Mouse (Mus musculus): Measurements from ENCODE around the gene Glp2r. TPM values are rescaled to one million over a fixed set of nuclear protein-coding genes. Genes with fewer than 3 reads are reported as not detected.

Gene Glp2r
- polyA plus RNA-seq, 1 experiment from 2014 or later: not detected

DNA sequence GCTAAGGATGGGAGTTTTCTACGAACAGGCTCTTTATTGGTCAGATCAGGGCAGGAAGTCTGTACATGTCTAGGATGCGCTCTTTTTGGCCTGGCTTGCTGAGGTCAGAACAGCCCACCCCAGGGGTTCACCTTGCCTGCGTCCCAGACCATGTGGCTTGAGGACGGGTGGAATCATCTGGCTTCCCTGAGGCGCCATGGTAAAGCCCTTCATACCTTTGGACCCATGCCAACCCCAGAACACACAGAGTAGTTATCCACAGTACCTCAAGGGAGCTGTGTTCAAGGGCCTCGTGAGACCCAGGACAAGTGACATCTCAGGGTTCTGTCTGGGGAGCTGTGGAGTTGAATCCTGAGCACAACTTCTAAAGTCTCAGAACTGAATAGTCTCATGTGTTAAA is 119.2 kb downstream of the Glp2r start:
- Histone ChIP-seq H3K9ac (ENCODE audit: low read length) (no peak overlapping the region), H3K4me2 (ENCODE audit: low read depth, low read length, severe bottlenecking) (no peak overlapping the region), H3K9me3 (ENCODE audit: control insufficient read depth, low read length) (no peaks in the 10 kb centered on the region), H3K4me3 (ENCODE audit: low read depth, low read length) (no peak overlapping the region), H3K27me3 (ENCODE audit: control insufficient read depth, insufficient read depth, low read length) (no peaks in the 10 kb centered on the region), H3K4me1 (replicated peaks; ENCODE audit: control insufficient read depth, insufficient read depth, low read length) (peaks cover 2% of the 10 kb centered on the region; the same call in 1 of the 2 replicates), H3K27ac (ENCODE audit: low read depth, low read length) (no peak overlapping the region), H3K36me3 (ENCODE audit: control insufficient read depth, insufficient read depth, low read length) (no peaks in the 10 kb centered on the region)
- DNase-seq (ENCODE audit: low spot score) (no peak), ATAC-seq (replicated peaks; ENCODE audit: low FRiP score) (no peak)
- 79% methylated on average over 6 of the region's 6 CpGs for WGBS

DNA sequence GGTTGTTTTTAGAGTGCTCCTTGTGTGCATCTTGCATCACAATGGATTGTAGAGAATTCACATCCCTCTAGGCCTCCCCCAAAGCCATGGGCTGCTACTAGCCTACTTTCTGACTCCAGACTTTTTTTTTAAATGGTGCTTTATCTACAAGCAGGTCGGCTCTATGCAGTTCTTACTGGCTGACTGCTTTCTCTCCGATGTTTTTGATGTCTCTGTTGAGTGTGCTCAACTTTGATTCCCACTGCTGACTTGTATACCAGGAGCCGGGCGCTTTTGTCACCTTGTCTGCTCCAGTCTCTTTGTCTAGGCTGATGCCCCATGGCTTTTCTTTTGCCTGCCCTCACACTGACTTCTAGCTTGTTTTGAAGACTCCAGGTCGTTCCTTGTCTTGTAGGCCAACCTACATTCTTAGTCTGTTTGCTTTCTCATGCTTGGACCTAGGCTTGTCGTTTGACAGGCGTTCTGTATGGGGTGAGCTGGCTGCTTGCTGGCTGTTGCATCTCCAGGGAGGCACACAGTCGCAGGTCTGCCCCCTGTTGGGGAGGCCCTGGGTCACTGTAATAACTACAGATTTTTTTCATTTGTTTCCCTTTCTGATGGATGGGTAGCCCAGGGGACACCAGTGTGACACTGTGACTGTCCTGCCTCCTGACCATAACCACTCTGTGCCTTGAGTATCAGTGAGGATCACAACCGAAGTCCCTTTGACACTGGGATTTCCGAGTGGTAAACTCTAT is 120.8 kb downstream of the Glp2r start:
- no peak overlapping the region for H3K4me3 ChIP-seq (ENCODE audit: low read depth, low read length)
- no peaks in the 10 kb centered on the region for H3K27me3 ChIP-seq (ENCODE audit: control insufficient read depth, insufficient read depth, low read length)
- H3K9ac ChIP-seq (ENCODE audit: low read length): no peak overlapping the region
- ATAC-seq (replicated peaks; ENCODE audit: low FRiP score) (no peak), DNase-seq (ENCODE audit: low spot score) (no peak)
- H3K4me2 ChIP-seq (ENCODE audit: low read depth, low read length, severe bottlenecking): no peak overlapping the region
- no peaks in the 10 kb centered on the region for H3K9me3 ChIP-seq (ENCODE audit: control insufficient read depth, low read length)
- no peak overlapping the region for H3K27ac ChIP-seq (ENCODE audit: low read depth, low read length)
- 49% methylated on average over 10 of the region's 10 CpGs for WGBS
- peaks cover 2% of the 10 kb centered on the region; the same call in 1 of the 2 replicates for H3K4me1 ChIP-seq (replicated peaks; ENCODE audit: control insufficient read depth, insufficient read depth, low read length)
- H3K36me3 ChIP-seq (ENCODE audit: control insufficient read depth, insufficient read depth, low read length): no peaks in the 10 kb centered on the region

DNA sequence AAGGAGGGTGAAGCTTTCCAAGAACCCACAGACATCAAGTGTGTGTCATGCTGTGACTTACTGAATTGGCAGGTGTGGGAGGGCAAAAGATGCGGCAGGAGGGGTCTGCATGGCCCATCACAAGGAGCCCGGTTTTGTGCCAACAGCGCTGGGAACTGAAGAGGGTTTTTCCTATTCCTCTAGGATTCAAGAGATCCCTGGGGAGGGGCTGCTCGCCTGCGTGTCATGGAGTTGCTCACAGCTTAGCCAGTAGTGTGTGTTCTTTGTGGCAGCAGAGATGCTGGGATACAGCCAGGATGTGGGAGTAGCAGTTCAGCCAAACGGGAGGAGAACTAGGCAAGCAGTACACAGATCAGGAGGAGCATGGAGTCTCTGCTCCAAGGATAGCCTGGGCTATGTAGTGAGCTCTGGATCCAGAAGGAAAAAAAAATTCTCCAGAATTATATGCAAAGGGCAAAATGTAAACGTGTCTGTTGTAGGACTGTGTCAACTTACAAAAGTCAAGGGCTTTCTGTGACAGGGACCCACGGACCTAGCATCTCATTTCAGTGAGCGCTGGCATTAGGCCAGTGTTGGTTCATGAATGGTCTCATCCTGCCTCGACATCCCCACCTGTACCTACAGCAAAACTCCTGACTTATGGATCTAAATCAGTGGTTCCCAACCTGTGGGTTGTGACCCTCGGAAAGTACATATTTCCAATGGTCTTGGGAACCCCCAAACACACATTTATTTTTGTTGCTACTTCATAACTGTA is 122.1 kb downstream of the Glp2r start:
- no peak for DNase-seq (ENCODE audit: low spot score)
- ATAC-seq (replicated peaks; ENCODE audit: low FRiP score): no peak
- no peaks in the 10 kb centered on the region for H3K27me3 ChIP-seq (ENCODE audit: control insufficient read depth, insufficient read depth, low read length)
- no peak overlapping the region for H3K9ac ChIP-seq (ENCODE audit: low read length)
- WGBS: 82% methylated on average over 11 of the region's 11 CpGs
- no peaks in the 10 kb centered on the region for H3K9me3 ChIP-seq (ENCODE audit: control insufficient read depth, low read length)
- H3K4me3 ChIP-seq (ENCODE audit: low read depth, low read length): no peak overlapping the region
- no peaks in the 10 kb centered on the region for H3K36me3 ChIP-seq (ENCODE audit: control insufficient read depth, insufficient read depth, low read length)
- no peak overlapping the region for H3K4me2 ChIP-seq (ENCODE audit: low read depth, low read length, severe bottlenecking)
- peaks cover 2% of the 10 kb centered on the region; the same call in 1 of the 2 replicates for H3K4me1 ChIP-seq (replicated peaks; ENCODE audit: control insufficient read depth, insufficient read depth, low read length)
- no peak overlapping the region for H3K27ac ChIP-seq (ENCODE audit: low read depth, low read length)

DNA sequence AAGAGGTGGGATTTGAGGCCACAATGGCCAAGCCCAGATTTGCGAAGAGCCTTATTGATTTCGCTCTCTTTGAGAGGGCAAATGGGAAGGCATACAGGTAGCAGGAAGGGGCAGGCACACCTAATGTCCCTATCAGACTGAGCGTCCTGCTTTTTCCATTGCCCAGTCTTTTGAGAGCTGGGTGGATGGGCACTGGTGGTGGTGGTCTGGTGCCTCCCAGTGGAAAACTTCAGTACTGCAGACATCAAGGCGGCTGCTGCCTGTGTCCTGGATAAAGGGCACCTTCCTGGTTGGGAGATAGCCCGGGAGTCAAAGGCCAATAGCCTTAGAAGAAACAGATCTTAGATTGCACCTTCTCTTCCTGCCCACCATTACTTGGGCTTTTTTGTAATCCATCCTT is 123.2 kb downstream of the Glp2r start:
- Histone ChIP-seq H3K4me2 (ENCODE audit: low read depth, low read length, severe bottlenecking) (no peak overlapping the region), H3K36me3 (ENCODE audit: control insufficient read depth, insufficient read depth, low read length) (no peaks in the 10 kb centered on the region), H3K4me3 (ENCODE audit: low read depth, low read length) (no peak overlapping the region), H3K9me3 (ENCODE audit: control insufficient read depth, low read length) (no peaks in the 10 kb centered on the region), H3K4me1 (replicated peaks; ENCODE audit: control insufficient read depth, insufficient read depth, low read length) (peaks cover 2% of the 10 kb centered on the region; the same call in 1 of the 2 replicates), H3K27ac (ENCODE audit: low read depth, low read length) (no peak overlapping the region), H3K27me3 (ENCODE audit: control insufficient read depth, insufficient read depth, low read length) (no peaks in the 10 kb centered on the region), H3K9ac (ENCODE audit: low read length) (no peak overlapping the region)
- ATAC-seq (replicated peaks; ENCODE audit: low FRiP score): peak; percentile 67; the same call in 1 of the 2 replicates
- peak; percentile 84 for DNase-seq (ENCODE audit: low spot score)
- WGBS: 39% methylated on average over 5 of the region's 5 CpGs

DNA sequence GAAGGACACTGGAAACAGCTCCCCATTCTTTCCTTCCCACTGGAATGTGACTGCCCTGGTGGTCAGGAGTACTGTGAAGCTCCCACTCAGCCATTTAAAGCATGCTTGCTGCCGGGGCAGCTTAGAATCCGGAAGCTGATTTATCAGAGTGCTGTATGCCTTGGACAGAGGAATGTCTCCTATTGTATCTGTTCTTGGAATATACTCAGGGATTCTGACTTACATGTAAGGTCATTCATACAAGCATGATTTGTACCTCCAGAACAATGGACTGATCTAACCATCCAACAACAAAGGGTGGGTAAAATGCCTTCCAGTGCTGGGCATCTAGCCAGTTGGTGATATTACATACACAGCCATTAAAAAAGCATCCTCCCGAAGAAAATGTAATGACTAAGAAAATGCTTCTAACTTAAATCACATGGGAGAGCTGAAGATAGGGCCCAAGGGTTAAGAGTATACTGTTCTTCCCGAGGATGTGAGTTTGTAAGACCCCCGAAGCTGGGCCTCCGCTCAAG is 126.3 kb downstream of the Glp2r start:
- Histone ChIP-seq H3K9me3 (ENCODE audit: control insufficient read depth, low read length) (no peaks in the 10 kb centered on the region), H3K27me3 (ENCODE audit: control insufficient read depth, insufficient read depth, low read length) (no peaks in the 10 kb centered on the region), H3K4me2 (ENCODE audit: low read depth, low read length, severe bottlenecking) (no peak overlapping the region), H3K9ac (ENCODE audit: low read length) (no peak overlapping the region), H3K4me3 (ENCODE audit: low read depth, low read length) (no peak overlapping the region), H3K4me1 (replicated peaks; ENCODE audit: control insufficient read depth, insufficient read depth, low read length) (no peaks in the 10 kb centered on the region), H3K27ac (ENCODE audit: low read depth, low read length) (no peak overlapping the region), H3K36me3 (ENCODE audit: control insufficient read depth, insufficient read depth, low read length) (no peaks in the 10 kb centered on the region)
- WGBS: 93% methylated on average over 6 of the region's 6 CpGs
- ATAC-seq (replicated peaks; ENCODE audit: low FRiP score): no peak
- no peak for DNase-seq (ENCODE audit: low spot score)

DNA sequence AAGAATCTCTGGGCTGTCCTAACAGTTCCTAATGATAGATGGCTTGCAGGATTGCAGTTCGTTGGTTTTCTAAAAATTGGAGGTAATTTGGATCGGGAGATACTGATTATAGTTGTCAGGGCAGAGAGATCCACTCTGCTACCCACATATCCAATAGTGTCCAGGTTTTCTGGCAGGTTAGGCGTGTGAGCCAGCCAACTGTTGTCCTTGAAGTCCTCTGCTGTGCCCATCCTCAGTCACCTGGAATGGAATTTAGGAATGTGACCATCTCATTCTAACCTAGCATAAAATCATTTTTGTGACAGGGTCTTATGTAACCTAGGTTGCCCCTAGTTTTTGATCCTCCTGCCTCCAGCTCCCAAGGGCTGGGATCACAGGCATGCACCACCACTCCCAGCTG is 127.5 kb downstream of the Glp2r start:
- WGBS: 88% methylated on average over 3 of the region's 3 CpGs
- DNase-seq (ENCODE audit: low spot score): no peak
- H3K9ac ChIP-seq (ENCODE audit: low read length): no peak overlapping the region
- no peak for ATAC-seq (replicated peaks; ENCODE audit: low FRiP score)
- H3K9me3 ChIP-seq (ENCODE audit: control insufficient read depth, low read length): no peaks in the 10 kb centered on the region
- H3K4me1 ChIP-seq (replicated peaks; ENCODE audit: control insufficient read depth, insufficient read depth, low read length): no peaks in the 10 kb centered on the region
- no peaks in the 10 kb centered on the region for H3K36me3 ChIP-seq (ENCODE audit: control insufficient read depth, insufficient read depth, low read length)
- no peaks in the 10 kb centered on the region for H3K27me3 ChIP-seq (ENCODE audit: control insufficient read depth, insufficient read depth, low read length)
- no peak overlapping the region for H3K4me3 ChIP-seq (ENCODE audit: low read depth, low read length)
- no peak overlapping the region for H3K27ac ChIP-seq (ENCODE audit: low read depth, low read length)
- no peak overlapping the region for H3K4me2 ChIP-seq (ENCODE audit: low read depth, low read length, severe bottlenecking)

DNA sequence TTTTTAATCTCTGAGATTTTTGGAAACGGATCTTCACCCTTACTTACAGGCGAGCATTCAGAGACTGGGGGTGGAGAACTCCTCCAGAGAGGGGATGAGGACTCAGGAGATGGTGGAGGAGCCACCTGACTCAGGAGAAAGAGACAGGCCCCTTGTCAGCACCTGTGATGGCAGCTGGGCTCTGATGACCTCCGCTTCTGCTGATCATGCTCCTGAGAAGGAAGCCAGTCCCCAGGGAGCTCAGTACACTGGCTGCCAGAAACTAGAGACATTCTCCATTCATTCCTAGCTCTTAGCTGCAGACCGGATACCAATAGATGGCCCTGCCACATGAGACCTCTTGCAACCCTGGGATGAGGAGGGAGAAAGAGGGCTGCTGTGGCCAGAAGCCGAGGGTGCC is 128.1 kb downstream of the Glp2r start:
- 85% methylated on average over 5 of the region's 5 CpGs for WGBS
- H3K9me3 ChIP-seq (ENCODE audit: control insufficient read depth, low read length): no peaks in the 10 kb centered on the region
- no peak overlapping the region for H3K27ac ChIP-seq (ENCODE audit: low read depth, low read length)

DNA sequence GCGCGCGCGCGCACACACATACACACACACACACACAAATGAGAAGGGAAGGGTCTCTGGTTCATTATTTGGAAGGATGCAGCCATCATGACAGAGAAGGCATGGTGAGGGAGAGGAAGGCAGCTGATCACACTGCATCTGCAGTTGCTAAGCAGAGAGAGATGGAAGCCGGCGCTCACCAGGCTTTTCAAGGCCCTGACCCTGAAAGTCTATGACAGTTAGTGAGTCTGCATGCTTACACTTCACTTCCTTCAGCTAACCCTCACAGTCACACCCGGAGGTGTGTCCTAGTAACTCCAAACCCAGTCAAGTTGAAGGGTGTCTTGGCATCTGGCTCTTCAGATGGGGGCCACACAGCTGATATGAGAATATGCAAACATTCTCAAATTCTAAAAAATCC is 128.5 kb downstream of the Glp2r start:
- H3K27me3 ChIP-seq (ENCODE audit: control insufficient read depth, insufficient read depth, low read length): no peaks in the 10 kb centered on the region

More for the DNA sequence above, 128.1 kb downstream of the Glp2r start:
- Histone ChIP-seq H3K4me2 (ENCODE audit: low read depth, low read length, severe bottlenecking) (no peak overlapping the region), H3K9ac (ENCODE audit: low read length) (no peak overlapping the region), H3K4me1 (replicated peaks; ENCODE audit: control insufficient read depth, insufficient read depth, low read length) (no peaks in the 10 kb centered on the region), H3K36me3 (ENCODE audit: control insufficient read depth, insufficient read depth, low read length) (no peaks in the 10 kb centered on the region), H3K27me3 (ENCODE audit: control insufficient read depth, insufficient read depth, low read length) (no peaks in the 10 kb centered on the region), H3K4me3 (ENCODE audit: low read depth, low read length) (no peak overlapping the region)
- DNase-seq (ENCODE audit: low spot score) (no peak), ATAC-seq (replicated peaks; ENCODE audit: low FRiP score) (no peak)

More for the DNA sequence above, 128.5 kb downstream of the Glp2r start:
- ATAC-seq (replicated peaks; ENCODE audit: low FRiP score) (no peak), DNase-seq (ENCODE audit: low spot score) (no peak)
- H3K9me3 ChIP-seq (ENCODE audit: control insufficient read depth, low read length): no peaks in the 10 kb centered on the region
- WGBS: 97% methylated on average over 8 of the region's 8 CpGs
- no peak overlapping the region for H3K27ac ChIP-seq (ENCODE audit: low read depth, low read length)
- no peak overlapping the region for H3K4me3 ChIP-seq (ENCODE audit: low read depth, low read length)
- H3K4me1 ChIP-seq (replicated peaks; ENCODE audit: control insufficient read depth, insufficient read depth, low read length): no peaks in the 10 kb centered on the region
- H3K9ac ChIP-seq (ENCODE audit: low read length): no peak overlapping the region
- H3K4me2 ChIP-seq (ENCODE audit: low read depth, low read length, severe bottlenecking): no peak overlapping the region
- no peaks in the 10 kb centered on the region for H3K36me3 ChIP-seq (ENCODE audit: control insufficient read depth, insufficient read depth, low read length)
